13 mouse cellular contexts compared by ENCODE assay signal in genomic region chr7:113246512-113246911, GRCm38 (mm10).
"Had no signal": no experiment of that assay in that cellular context is flagged by ENCODE, and none has a peak within 500 bp of the region (broad histone marks: within the 10 kb centered on the region; RNA-seq: fewer than 3 reads in every experiment).

No protein-coding gene starts in this region.

- H3K27ac ChIP-seq: kidney, postnatal 0 days; liver, embryonic 14.5 days; macrophage; midbrain, embryonic 13.5 days; neural tube, embryonic 13.5 days had no signal

- DNase-seq: kidney, adult 18-20 months; liver, postnatal 0 days; lung, embryonic 14.5 days; spleen, adult 18-20 months; thymus, adult 2 months; thymus, postnatal 14 days; thymus, postnatal 4 days had no signal

- H3K4me3 ChIP-seq: midbrain, embryonic 13.5 days; myocyte; neural tube, embryonic 13.5 days had no signal
